Mouse (Mus musculus) left cerebral cortex, postnatal 14 days (tissue): ENCODE measurements around the gene St7. TPM values are rescaled to one million over a fixed set of nuclear protein-coding genes. Genes with fewer than 3 reads are reported as not detected.
A peak's percentile ranks its signal among the peaks of the same experiment; 100 is the strongest.

Experiments
- DNase-seq, 2 experiments: peaks; one replicate each; pipeline ENCODE4 v3.0.0; 2021 to 2022; ENCODE audit warnings: low spot score in 2 of 2, mixed read lengths in 1 of 2
- intact Hi-C: fragments of 180-260 bp; cut with DNase I; formaldehyde crosslinking; loops from one replicate; pipeline ENCODE4 v1.15.1; 2025
- total RNA-seq, 2 experiments: library from RNA; stranded (reverse); gene quantifications; 2 replicates each; pipeline ENCODE4 v1.2.3; 2021

The St7 gene
- total RNA-seq, 2 experiments from 2014 or later: 36.8 to 38.5 TPM

DNA sequence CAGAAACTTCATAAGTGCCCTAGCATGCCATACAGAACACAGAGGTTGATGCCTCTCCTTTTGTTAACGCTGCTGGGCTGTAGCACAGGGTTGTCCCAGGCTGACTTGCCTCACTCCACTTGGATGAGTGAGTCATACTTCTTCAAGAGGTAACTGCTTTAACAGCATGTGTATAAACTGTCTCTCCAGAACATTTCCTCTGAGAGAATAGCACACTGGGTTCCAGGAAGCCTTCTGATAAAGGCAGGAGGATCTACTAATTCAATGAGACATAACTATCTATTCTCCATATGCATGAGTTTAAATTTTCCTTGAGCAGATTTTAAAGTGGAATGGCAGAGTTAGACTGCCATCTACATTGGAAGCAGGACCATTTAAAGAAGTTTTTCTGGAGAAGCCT is 166.8 kb downstream of the St7 start:
- intact Hi-C loops: no loop called here
- DNase-seq: peak in 1 of 2 experiments; percentile 24

DNA sequence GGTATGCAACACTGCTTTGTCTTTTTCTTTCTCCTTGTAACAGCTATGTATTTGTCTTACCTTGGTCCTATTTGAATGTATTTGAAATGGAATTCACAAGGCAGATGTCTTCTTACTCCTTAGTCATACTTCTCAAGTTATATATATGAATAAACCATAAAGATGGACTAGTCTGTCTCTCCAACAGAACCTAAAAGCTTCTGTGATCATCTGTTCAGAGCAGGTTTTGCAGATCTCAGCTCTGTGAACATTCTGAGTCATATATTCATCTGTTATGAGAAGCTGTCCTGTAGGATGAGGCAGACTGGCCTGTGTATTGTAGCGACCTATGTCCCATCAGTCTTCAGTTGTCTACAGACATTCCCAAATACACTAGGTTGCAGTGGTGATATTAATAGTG is 167.7 kb downstream of the St7 start:
- intact Hi-C loops: no loop called here
- peak in 1 of 2 experiments; percentile 60 for DNase-seq

DNA sequence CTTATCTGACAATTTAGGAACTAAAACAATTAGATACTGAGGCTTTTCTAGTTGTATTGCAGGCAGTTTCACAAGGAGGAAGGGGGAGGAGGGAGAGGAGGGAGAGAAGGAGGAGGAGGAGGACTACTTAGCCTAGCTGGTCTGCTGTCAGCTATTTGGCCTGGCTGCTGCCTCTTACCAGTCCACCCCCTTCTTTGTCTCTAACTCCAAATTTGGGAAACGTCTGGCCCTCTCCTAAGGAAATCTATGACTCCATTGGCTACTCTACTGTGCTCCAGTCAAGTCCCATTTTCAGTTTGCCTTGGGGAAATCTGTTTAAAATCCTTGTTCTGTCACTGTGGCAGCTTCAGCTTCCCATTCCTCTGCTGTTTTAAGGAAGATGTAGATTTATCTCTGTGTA is 175.1 kb downstream of the St7 start:
- intact Hi-C loops: no loop called here
- DNase-seq: no peak

DNA sequence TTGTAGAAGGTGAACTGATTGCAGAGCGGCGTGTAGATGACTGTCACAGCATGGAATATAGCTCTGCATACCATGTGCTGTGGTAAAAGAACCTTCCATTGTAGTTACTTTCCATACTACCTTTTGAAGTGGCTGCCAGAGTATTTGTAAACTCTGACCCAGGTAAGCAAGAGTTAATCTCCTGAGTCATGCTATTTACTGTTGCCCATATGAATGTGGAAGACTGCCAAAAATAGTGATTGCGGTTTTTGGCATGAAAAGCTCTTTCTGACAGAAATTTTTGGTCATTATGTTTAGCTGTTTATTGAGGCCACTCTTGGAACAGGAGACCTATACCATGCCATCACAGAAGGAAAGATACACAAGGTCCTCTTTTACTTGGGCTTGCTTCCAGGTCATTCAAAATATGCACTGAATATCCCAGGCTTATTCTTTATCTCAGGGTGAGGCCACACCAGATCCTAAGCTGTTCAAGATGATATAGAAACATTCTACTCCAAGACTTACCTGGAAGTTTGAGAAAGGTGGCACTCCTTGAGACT is 179.2 kb downstream of the St7 start:
- intact Hi-C loops: no loop called here

DNA sequence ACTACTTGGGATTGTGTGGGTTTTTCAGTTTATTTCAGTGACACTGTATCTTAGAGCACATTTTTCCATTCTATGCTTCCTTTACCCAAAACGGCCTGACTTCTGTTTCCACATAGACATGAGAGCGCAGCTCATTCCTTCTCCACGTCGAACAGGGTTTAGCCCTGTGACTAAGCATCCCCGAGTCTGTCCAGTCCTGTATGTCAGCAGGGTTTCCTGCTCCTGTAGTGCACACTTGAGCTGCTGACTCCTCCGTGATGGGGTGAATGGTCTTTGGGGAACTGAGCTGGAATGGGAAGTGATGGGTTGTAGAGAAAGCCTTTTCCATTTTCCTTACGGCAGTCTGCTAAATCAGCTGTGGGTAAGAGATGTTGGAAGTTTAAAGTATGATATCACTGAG is 182.9 kb downstream of the St7 start:
- DNase-seq: peak in 1 of 2 experiments; percentile 30
- intact Hi-C loops: no loop called here

More for the DNA sequence above, 179.2 kb downstream of the St7 start:
- DNase-seq: no peak

DNA sequence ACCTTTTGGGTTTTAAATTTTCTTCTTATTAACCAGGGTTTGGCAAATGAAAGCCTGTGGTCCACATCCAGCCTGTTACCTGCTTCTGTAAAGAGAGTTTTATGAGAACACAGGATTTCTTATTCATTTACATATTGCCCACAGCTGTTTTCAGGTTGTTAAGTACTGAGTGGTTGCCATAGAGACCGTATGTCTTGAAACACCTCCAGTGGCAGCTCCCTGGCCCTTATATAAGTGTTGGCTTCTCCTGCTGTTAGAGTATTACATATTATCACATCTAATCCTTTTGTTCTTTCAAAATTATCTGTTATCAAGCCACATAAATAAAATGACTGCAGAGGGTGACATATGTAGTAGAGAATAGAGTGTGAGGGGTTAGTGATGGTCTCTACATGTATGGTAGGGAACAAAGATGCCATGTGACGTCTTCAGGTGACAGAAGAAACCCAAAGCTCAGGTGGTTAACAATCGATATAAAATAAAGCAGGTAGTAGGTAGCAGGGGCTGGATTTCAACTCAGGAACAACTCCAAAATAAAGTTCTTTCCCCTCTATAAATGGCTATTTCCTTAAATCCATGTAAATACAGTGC is 183.4 kb downstream of the St7 start:
- intact Hi-C loops: no loop called here
- DNase-seq: peak; percentile 19 to 73

DNA sequence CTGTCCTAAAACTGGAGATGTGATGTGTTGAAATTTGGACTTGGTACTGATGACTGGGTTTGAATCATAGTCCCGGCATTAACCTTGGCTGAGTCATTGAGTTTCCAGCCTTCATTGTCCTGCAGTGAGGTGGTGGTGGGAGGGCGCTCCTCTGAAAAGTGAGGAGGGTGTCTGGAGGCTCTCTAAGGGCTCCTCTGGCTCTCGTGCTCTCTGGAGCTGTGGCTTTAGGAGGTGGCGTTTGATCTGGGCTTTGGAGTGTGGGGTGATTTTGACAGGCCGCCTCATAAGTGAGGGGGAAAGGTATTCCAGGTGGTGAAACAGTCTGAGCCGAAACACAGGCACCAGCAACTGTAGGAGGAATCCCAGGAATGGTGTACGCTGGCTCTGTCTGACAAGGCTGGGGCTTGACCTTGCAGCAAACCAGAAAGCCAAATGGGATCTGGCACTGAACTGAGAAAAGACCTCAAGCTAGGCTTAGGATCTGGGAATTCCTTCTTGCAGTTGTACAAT is 184.0 kb downstream of the St7 start:
- no peak for DNase-seq
- intact Hi-C loops: no loop called here

DNA sequence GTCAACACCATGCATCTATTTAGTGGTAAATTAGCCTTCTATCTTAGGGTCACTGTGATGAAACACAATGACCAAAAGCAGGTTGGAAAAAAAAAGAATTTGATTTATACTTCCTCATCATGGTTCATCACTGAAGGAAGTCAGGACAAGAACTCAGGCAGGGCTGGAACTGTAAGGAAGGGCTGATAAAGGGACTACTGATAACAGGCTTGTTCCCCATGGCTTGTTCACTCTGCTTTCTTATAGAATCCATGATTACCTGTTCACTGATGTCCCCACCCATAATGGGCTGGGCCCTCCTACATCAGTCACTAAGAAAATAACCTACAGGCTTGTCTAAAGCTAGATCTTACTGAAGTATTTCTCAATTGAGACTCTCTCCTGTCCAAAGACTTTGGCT is 190.2 kb downstream of the St7 start:
- intact Hi-C loops: no loop called here

DNA sequence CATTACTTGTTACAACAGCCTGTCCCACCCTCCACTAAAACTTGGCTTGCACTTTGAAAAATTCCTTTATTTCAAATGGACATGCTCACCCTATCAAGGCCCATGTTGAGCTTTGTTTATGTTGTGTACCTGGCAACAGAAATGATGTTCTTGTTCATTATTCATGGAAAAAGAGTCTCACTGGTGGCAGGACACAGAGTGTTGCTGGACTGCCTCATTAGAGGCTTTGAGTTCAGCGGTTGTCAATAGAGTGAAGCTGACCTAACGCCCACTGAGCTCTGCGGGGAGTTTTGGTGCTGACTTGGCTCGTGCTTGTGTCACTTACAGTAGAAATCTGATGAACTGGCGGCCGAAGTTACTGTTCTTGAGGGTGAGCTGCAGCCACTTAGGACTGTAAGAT is 195.0 kb downstream of the St7 start:
- DNase-seq: no peak
- intact Hi-C loops: no loop called here

More for the DNA sequence above, 190.2 kb downstream of the St7 start:
- no peak for DNase-seq

DNA sequence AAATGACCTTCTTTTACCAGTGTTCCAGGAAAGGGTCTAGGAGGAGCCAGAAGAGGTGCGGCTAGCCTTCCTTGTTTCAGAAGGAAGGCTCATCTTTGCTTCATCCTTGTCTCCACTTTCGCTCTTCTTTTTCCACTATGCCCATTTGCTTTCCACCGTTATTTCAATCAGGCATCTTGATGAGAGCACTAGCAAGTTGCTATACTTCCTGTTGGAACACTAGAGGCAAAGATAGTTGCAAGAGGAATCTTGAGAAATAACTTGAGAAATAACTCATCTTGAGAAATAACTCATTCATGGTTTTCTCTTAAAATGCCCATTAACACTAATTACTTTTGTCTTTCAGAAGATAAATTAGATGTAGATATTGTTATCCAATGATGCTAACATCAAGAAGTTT is 202.8 kb downstream of the St7 start:
- intact Hi-C loops: no loop called here

DNA sequence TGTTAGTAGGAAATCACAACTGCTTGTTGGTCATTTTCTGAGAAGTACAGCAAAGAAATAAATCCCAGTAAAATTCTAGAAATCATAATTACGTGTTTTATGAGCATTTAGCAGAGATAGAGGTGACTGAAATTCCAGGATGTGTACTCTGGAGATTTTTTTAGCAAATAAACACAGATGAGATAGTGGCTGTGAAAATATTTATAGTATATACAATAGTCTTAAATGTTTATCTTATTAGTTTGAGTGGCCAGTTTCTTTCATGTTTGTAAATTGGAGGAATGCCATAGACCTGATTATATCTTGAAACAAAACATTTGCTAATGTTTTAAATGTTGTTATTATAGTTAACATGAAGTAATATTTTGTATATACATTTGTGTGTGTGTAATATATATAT is 205.8 kb downstream of the St7 start:
- DNase-seq: no peak
- intact Hi-C loops: no loop called here

More for the DNA sequence above, 202.8 kb downstream of the St7 start:
- DNase-seq: no peak

DNA sequence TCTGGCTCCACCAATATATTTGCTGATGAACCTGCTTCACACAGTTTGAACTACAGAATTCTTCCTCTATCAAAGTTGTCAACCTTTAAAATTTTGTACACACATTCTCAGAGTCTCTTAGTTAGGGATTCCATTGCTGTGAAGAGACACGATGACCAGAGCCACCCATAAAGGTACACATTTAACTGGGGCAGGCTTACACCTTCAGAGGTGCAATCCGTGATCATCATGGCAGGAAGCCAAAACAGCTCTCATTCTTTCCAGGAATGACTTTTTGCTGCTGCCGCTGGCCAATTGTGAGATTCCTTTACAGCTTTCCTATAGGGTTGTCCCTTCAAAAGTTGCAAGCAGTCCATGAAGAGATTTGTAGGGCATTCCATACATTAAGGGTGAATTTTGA is 210.6 kb downstream of the St7 start:
- intact Hi-C loops: no loop called here
- DNase-seq: no peak

DNA sequence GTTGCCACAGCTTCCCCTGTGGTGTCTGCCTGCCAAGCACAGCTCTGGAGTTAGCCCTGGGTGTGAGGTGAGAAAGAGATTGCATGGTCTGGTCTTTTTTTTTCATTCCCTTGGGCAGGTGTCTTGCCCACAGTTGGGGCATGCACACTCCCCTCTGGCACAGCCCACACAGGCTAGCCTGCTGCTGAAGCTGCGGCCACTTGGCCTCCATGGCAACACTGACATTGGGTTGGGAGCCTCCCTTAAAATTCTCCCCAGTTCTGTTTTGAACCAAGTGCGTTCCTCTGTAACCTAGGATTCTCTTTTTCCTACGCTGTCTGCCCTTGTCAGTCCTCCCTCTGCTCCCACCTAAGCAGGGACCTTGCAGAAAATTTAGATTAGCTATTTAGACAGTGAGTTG is 213.0 kb downstream of the St7 start:
- intact Hi-C loops: no loop called here
- no peak for DNase-seq

DNA sequence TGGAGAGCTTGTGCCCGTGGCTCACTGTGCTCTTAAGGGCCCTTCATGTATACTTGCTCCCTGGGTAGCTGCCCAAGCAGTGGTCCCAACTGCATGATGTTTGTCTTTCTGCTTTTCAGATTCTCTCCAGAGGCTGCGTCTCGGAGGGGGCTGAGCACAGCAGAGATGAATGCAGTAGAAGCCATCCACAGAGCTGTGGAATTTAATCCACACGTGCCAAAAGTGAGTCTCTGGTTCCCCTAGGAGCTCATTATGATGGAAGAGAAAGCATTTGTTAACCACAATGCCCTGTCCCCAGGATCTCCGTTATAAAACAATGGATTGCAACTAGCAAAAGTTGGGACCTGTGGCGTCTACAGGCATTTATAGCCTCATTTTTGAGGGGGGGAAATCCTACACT is 213.6 kb downstream of the St7 start:
- no peak for DNase-seq
- intact Hi-C loops: no loop called here

DNA sequence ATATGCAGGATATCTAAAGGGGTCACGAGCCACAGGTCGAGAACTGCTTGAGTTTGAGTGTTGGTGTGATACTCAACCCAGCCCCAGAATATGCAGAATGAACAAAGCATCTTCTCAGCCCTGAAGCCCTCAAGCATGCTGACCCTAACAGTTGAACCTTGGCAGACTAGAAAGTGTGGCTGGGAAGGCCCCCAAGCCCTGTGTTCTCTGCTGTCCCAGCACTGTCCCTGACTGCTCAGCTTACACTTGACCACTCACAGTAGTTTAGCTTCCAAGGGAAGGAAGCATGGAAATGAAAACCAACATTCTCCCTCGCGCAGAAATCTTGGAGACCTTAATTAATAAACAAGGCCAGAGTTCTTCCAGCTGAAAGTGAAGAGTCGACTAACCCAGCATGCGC is 219.6 kb downstream of the St7 start:
- intact Hi-C loops: no loop called here
- DNase-seq: no peak

DNA sequence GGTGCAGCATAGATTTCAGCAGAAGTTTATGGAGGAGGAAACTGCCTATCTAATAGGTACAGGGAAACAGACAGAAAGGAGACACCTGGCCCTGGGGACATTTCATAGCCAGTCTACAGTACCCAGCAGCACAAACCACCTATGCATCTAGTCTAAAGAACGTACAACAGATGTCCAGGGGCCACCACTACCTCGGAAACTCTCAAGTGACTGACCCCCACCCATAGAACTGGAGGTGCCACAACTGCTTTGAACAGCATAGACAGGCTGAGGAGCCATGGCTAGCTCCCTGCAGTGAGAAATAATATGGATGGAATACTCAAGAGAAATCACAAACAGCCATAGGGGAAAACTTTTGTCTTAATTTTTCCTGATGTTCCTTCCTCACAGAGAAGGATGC is 220.1 kb downstream of the St7 start:
- no peak for DNase-seq
- intact Hi-C loops: no loop called here

DNA sequence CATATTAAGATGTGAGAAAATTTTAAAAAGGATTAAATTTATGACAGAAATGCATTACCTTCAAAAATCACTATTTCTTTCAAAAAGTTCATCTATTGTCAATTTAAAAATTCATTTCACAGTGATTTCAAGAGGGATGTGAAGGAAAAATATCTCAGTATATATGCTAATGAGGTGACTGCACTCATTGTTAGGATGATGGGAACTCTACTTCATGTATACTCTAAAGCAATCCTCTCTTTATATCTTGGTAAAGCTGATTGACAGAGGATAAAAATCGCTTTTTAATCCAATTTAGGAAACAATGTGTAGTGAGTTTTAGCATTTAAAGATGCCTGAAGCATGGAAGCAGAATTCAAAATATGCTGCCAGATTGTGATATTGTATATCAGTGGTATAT is 220.6 kb downstream of the St7 start:
- no peak for DNase-seq
- intact Hi-C loops: no loop called here

DNA sequence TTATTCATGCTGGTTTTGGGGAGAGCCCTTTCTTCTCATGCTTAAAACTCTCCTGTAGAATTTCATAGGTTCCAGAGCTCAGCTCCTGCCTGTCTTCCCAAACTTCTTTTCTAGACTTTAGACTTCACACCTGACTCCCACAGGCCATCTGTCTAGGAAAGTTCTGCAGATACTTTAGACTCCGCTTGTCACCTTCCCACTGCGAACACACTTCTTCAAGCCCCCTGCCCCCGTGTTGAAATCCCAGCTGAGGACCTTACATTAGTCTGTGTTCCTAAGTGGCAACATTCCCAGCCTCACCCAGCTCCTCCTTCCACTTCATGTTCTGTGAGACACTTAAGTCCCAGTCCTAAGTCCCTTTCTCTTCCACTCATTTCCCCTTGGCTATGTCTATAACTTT is 221.6 kb downstream of the St7 start:
- intact Hi-C loops: no loop called here
- peak; percentile 47 to 65 for DNase-seq

DNA sequence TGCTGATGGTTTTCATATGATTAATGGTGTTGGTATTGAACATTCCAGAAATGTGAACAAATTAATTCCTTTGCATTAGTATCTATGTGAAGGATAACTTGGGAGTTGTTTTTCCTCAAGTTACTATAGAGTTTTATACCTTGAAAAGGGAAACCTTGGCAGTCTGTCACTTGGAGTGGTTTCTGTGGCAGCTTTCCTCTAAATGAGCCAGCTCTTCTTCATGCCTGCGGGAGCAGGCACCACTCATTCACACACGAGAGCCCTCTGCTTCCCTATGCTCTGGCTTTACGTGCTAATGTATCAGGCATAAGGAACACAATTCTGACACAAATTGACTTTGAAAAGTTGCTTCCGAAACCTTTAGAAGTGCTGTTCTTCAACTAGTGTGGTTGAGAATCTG is 224.5 kb downstream of the St7 start:
- intact Hi-C loops: no loop called here
- DNase-seq: no peak

DNA sequence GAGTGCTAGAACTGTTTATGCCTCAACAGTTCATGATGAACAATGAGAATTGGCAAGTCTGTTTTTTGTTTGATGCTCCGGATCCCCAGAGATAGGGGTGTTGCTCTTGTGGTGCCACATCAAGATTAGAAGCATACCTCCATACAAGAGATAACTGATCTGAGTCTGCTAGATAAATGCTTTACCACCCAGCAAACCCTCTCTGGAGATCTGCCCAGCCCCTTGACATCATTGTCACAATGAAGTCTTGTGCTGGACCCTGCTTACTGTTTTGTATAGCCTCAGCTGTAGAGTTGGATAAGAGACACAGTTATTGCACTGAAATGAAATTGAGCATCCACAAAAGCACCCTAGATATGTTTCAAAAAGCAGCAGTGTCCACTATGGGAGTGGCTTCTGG is 229.4 kb downstream of the St7 start:
- no peak for DNase-seq
- intact Hi-C loops: no loop called here

DNA sequence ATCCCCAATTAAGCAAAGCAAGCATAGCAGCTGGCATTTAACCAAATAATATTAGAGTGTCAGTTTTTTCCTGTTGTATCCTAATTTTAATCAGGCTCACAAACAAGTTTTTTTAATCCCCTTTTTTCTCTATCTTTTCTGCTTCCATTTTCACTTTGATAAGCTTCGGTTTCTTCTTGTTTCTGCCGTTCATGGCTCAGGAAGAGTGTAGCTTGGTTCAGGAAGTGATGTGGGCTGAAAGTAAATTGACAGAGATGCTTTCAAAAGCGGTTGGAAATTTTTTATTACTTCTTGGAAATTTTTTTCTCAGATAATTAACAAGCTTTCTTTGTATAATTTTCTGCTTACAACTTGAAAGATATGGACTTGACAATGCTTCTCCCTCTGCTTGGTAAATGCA is 230.2 kb downstream of the St7 start:
- intact Hi-C loops: no loop called here
- no peak for DNase-seq

DNA sequence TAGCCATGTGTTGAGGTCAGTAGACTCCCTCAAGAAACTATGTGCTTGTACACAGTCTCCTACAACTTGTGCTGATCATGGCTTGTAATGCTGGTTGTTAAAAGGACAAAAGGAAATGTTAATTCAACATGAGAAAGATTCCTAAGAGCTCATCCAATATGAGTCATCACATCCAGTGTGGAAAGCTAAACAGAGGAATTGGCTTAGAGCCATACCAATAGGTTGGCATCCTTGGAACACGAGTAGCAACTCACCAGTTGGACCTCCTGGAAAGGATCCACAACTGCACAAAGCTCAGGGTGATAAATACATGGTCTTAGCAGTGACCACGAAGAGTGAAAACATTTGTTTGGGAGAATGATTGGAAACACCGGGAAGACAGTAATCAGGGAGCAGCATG is 230.6 kb downstream of the St7 start:
- DNase-seq: no peak
- intact Hi-C loops: no loop called here
